Comparison of ENCODE assay signal across 9 mouse cellular contexts in the genomic region with DNA sequence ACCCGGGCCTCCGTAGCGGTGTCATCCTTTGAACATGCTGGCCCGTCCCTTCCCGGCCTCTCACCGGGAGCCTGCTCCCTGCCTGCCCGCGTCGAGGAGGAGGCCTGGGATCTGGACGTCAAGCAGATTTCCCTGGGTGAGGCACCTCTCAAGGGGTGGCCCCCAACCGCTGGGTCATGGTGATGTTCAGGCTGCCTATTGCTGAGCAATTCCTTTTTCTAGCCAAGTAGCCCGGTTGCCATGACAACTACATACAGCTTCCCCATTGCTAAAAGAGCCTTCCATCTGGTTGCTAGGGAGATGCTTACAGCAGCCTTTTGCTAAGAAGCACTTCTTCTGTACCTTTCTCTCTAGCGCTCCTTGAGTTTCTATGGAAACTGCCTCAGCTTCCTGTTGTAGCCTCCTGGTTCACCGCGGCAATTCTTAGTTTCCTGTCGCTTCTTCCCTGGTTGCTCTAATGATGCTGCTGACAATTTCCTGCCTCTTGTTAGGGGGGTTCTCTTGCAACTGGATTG. TPM values are rescaled to one million over a fixed set of nuclear protein-coding genes. Genes with fewer than 3 reads are reported as not detected.
A peak's percentile ranks its signal among the peaks of the same experiment; 100 is the strongest.
DNase-seq lines count a peak whose midpoint lies in the region; ATAC-seq and TF ChIP-seq lines count a peak whose summit lies in the region.
"Had no signal": no experiment of that assay in that cellular context is flagged by ENCODE, and none has a peak within 500 bp of the region (broad histone marks: within the 10 kb centered on the region; RNA-seq: fewer than 3 reads in every experiment).

No protein-coding gene starts in this region.

- ATAC-seq in intestine, postnatal 0 days: 0 out of 2 replicates have a peak, but pooled peaks have one; percentile 16
- peak; percentile 81 for ATAC-seq in midbrain, embryonic 12.5 days (ENCODE audit: low FRiP score, low read depth)

- no peak for TF ChIP-seq CTCF in intestine, postnatal 0 days (IDR thresholded peaks at IDR 0.05; ENCODE audit: low read depth)

- DNase-seq in 416B (ENCODE audit: low read depth): peak; percentile 87
- DNase-seq in MN1 (ENCODE audit: low spot score): peak; percentile 80
- peak; percentile 62 for DNase-seq in forebrain, embryonic 10.5 days (ENCODE audit: extremely low spot score, low spot score)
- DNase-seq in thymus, postnatal 14 days: peak; percentile 56
- DNase-seq in urinary bladder, postnatal 4 days (ENCODE audit: low spot score in 2 of 2): no peak
- DNase-seq in kidney, postnatal 36 days: no peak

- 35% methylated on average over 16 of the region's 16 CpGs for WGBS in forebrain, embryonic 10.5 days
- WGBS in intestine, postnatal 0 days: 61% methylated on average over 16 of the region's 16 CpGs
- 9% methylated on average over 16 of the region's 16 CpGs for WGBS in midbrain, embryonic 12.5 days

- H3K9ac ChIP-seq in intestine, postnatal 0 days (ENCODE audit: low read depth, low read length): no peak overlapping the region
- H3K9ac ChIP-seq in midbrain, embryonic 12.5 days (replicated peaks): peak overlapping the region; percentile 39

- peak overlapping the region; percentile 27; the same call in 1 of the 2 replicates for H3K4me3 ChIP-seq in forebrain, embryonic 10.5 days
- H3K4me3 ChIP-seq in intestine, postnatal 0 days (ENCODE audit: low read depth, low read length): no peak overlapping the region
- peak overlapping the region; percentile 20; the same call in 1 of the 2 replicates for H3K4me3 ChIP-seq in midbrain, embryonic 12.5 days

- H3K4me1 ChIP-seq in forebrain, embryonic 10.5 days: peaks cover 55% of the 10 kb centered on the region
- no peaks in the 10 kb centered on the region for H3K4me1 ChIP-seq in intestine, postnatal 0 days (replicated peaks; ENCODE audit: control insufficient read depth, insufficient read depth, low read length)
- H3K4me1 ChIP-seq in midbrain, embryonic 12.5 days: peaks cover 55% of the 10 kb centered on the region

- peak overlapping the region; percentile 82 for H3K27ac ChIP-seq in forebrain, embryonic 10.5 days
- H3K27ac ChIP-seq in intestine, postnatal 0 days (ENCODE audit: low read depth, low read length): no peak overlapping the region
- H3K27ac ChIP-seq in midbrain, embryonic 12.5 days (replicated peaks): peak overlapping the region; percentile 90

- no peak overlapping the region for H3K4me2 ChIP-seq in intestine, postnatal 0 days (replicated peaks; ENCODE audit: low read depth)
- H3K4me2 ChIP-seq in midbrain, embryonic 12.5 days (replicated peaks): peak overlapping the region; percentile 48

- H3K9me3 ChIP-seq in forebrain, embryonic 10.5 days: no peaks in the 10 kb centered on the region
- no peaks in the 10 kb centered on the region for H3K9me3 ChIP-seq in intestine, postnatal 0 days (ENCODE audit: control insufficient read depth)
- no peaks in the 10 kb centered on the region for H3K9me3 ChIP-seq in midbrain, embryonic 12.5 days

- peaks cover 96% of the 10 kb centered on the region for H3K36me3 ChIP-seq in forebrain, embryonic 10.5 days (replicated peaks)
- H3K36me3 ChIP-seq in intestine, postnatal 0 days (ENCODE audit: control insufficient read depth, insufficient read depth): peaks cover 63% of the 10 kb centered on the region
- peaks cover 77% of the 10 kb centered on the region for H3K36me3 ChIP-seq in midbrain, embryonic 12.5 days

- no peaks in the 10 kb centered on the region for H3K27me3 ChIP-seq in forebrain, embryonic 10.5 days (ENCODE audit: poor library complexity, severe bottlenecking)
- no peaks in the 10 kb centered on the region for H3K27me3 ChIP-seq in intestine, postnatal 0 days (replicated peaks; ENCODE audit: control insufficient read depth, insufficient read depth, low read length)
- no peaks in the 10 kb centered on the region for H3K27me3 ChIP-seq in midbrain, embryonic 12.5 days

RNA-seq across cellular contexts. Expression of a gene that starts 11.4 kb away (rescaled TPM):
- 0.63 and 0.96 TPM in 2 replicates for polyA plus RNA-seq in forebrain, embryonic 10.5 days (2016; fragmentation: Nextera tagmentation; extraction: Ambion mirVana)
- polyA plus RNA-seq in intestine, postnatal 0 days (2015; fragmentation: Nextera tagmentation; extraction: Ambion mirVana): 221 and 224 TPM in 2 replicates
- polyA plus RNA-seq in midbrain, embryonic 12.5 days (2016; fragmentation: Nextera tagmentation; extraction: Ambion mirVana): 1.0 and 2.1 TPM in 2 replicates

RNA-seq across cellular contexts. Expression of a gene that starts 16.5 kb away (rescaled TPM):
- 85.4 and 87.6 TPM in 2 replicates for polyA plus RNA-seq in forebrain, embryonic 10.5 days (2016; fragmentation: Nextera tagmentation; extraction: Ambion mirVana)
- 11.9 and 12.5 TPM in 2 replicates for polyA plus RNA-seq in intestine, postnatal 0 days (2015; fragmentation: Nextera tagmentation; extraction: Ambion mirVana)
- 111 and 112 TPM in 2 replicates for polyA plus RNA-seq in midbrain, embryonic 12.5 days (2016; fragmentation: Nextera tagmentation; extraction: Ambion mirVana)

RNA-seq across cellular contexts. Expression of a gene that starts 19.5 kb away (rescaled TPM):
- polyA plus RNA-seq in forebrain, embryonic 10.5 days (2016; fragmentation: Nextera tagmentation; extraction: Ambion mirVana): 97.5 and 102 TPM in 2 replicates
- polyA plus RNA-seq in intestine, postnatal 0 days (2015; fragmentation: Nextera tagmentation; extraction: Ambion mirVana): 18.2 and 19.7 TPM in 2 replicates
- polyA plus RNA-seq in midbrain, embryonic 12.5 days (2016; fragmentation: Nextera tagmentation; extraction: Ambion mirVana): 116 and 122 TPM in 2 replicates

RNA-seq across cellular contexts. Expression of a gene that starts 38.2 kb away (rescaled TPM):
- polyA plus RNA-seq in forebrain, embryonic 10.5 days (2016; fragmentation: Nextera tagmentation; extraction: Ambion mirVana): not detected in 2 replicates
- polyA plus RNA-seq in intestine, postnatal 0 days (2015; fragmentation: Nextera tagmentation; extraction: Ambion mirVana): not detected in 2 replicates
- polyA plus RNA-seq in midbrain, embryonic 12.5 days (2016; fragmentation: Nextera tagmentation; extraction: Ambion mirVana): not detected in 2 replicates
- polyA plus RNA-seq: liver, adult 2 months had no signal

Comparison
In these comparisons a context has a peak if more than half of its experiments do, and no peak if none do; other contexts are left out.
1. DNase-seq: peak in 416B (single experiment), MN1 (single experiment), forebrain, embryonic 10.5 days (single experiment) and thymus, postnatal 14 days (single experiment); none in urinary bladder, postnatal 4 days (0 of 2) and kidney, postnatal 36 days (0 of 2).
2. RNA of a gene that starts 11.4 kb away (polyA plus RNA-seq): 221 to 224 TPM in intestine, postnatal 0 days; 1.0 to 2.1 TPM in midbrain, embryonic 12.5 days and 0.63 to 0.96 TPM in forebrain, embryonic 10.5 days; every median in the first group is over 10 times any median in the second.